Mouse (Mus musculus) brain, embryonic 14.5 days (tissue): Measurements from ENCODE around the gene Mast4.

Experiments
- CTCF ChIP-seq: fragments of 200-500 bp; IDR thresholded peaks from 2 replicates; pipeline ENCODE4 v1.5.1; 2012; ENCODE audit warnings: inconsistent platforms, mild to moderate bottlenecking, moderate library complexity, borderline replicate concordance; ENCODE audit not compliant: insufficient read depth, insufficient read length; ENCODE audit errors: extremely low read depth
- POLR2A ChIP-seq: fragments of 200-500 bp; IDR thresholded peaks from 2 replicates; pipeline ENCODE4 v1.6.1; 2012; ENCODE audit warnings: mild to moderate bottlenecking, inconsistent platforms, borderline replicate concordance; ENCODE audit not compliant: poor library complexity, insufficient read depth, insufficient read length, severe bottlenecking; ENCODE audit errors: extremely low read depth

GRCm38 (mm10) chr13:102850594-102850993, 483.7 kb downstream of the Mast4 start:
- TF ChIP-seq CTCF (no peak), POLR2A (no peak)
